Mouse (Mus musculus): ENCODE measurements around the gene Tmem198.

Gene Tmem198

DNA sequence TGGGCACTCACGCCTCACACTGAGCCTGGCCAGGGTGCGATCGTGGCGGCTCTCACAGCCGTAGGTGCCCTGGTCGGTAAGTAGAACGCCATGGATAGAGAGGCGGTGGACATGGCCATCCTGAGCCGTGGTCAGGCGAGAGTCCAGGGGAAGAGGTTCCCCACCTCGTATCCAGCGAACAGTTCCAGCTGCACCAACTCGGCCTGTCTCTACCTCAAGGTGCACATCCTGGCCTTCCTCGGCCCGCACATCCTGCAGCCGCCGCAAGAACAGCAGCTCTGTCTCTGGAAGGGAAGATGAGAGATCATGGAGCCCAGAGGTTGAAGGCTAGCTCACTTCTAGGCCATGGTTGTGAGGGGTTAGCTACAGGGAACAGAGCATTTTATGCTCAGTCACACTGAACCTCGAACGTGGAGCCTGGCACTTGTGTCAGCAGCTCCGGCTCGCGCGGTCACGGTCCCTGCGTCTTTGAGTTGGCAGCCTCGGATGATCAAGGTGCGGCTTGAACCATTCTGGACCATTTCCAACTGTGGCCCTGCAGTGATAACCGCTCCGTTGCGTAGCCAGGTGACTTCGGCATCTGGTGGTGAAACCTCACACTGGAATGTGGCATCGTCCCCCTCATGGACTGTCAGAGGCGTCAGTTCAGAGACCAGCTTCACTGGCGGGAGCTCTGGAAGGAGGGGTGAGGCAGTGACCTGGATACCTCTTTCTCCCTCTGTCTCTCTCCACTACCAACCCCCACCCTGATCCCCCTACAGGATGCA lies 11.6 kb downstream of the Tmem198 start:
- no peak for DNase-seq

DNA sequence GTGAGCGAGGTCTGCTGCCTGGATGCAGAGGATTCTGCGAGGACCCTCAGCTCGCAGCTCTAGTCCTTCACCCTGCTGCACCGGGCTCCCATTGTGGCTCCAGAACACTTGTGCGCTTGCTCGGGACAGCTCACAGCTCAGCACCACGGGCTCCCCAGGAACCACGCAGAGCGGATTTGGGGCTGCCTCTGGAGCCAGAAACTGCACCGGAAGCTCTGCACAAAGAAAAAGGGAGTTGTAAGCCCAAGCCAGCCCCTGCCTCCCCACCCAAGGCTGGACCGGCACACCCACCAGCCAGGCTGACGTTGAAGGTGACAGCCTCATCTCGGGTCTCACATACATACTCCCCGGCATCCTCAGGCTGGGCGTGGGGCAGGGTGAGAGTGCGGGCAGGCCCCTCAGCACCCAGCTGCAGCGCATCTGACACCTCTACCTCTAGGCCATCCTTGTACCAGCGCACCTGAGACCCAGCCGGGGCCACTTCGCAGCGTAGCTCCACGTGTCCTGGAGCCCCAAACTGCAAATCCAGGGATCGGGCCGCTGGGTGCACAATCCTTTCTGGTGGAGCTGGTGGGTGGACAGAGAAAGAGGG lies 13.3 kb downstream of the Tmem198 start:
- DNase-seq: no peak

DNA sequence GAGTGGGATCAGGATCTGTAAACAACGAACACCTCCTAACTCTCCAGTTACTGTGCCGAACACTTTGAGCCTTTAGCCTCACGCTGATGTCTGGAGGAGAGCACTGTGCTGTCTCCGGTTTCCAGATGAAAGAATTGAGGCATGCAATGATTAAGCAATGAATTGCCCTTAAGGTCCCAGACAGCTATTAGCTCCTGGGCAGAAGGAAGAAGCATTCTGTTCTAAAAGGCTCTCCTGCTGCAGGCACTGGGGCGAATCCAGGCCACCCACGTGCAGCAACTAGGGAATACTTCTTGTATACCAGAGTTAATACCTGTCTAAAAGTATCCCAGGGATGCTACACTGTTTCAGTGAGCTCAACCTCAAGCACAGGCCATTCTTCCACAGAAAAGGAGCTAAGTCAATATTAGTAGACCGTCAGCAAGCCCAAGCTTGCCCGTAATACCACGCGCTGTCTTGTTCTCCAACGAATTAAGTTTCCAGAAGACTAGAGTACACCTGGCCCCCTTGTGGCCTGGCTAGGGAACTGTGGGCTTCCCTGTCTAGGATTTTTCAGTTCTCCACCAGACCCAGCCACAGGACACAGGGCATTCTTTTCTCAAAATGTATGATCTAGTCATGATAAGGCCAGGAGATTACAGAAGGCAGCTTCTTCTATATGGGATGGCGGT lies 15.7 kb downstream of the Tmem198 start:
- DNase-seq: peak; percentile 69 to 77

DNA sequence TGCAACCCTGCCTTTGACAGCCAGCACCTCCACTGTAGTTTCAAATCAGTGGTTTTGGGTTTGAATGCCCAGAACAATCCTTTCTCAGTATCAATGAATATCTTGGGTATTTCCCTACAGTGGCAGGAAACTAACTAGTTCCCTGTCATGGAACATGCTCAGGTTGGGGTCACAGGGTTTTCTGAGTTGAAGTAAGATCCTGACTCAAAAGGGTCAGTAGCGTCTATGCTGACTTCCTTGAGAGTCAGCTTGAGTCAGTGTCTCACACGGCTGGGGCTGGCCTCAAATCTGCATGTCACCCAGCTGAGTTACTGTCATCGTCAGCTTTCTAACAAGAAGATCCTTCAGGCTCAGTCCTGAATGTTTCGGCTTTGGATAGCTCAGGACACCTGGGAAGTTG lies 19.6 kb downstream of the Tmem198 start:
- DNase-seq: no peak

DNA sequence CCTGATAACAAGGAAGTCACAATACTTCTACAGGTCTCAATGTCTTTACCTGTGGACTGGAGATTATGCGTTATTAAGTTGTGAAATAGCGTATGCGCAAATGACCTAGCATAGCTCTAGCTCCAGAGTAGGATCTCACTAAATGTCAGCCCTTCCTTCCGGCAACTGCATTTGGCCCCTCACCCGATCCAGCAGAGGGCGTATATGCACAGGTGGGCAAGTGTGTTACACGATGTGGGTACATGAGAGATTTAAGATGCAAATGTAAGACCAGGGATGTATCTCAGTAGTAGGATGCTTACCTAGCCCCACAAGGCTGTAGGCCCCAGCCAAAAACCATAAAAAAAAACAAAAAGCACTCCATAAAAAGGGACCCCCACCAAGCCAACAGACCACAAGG lies 20.1 kb downstream of the Tmem198 start:
- no peak for DNase-seq

DNA sequence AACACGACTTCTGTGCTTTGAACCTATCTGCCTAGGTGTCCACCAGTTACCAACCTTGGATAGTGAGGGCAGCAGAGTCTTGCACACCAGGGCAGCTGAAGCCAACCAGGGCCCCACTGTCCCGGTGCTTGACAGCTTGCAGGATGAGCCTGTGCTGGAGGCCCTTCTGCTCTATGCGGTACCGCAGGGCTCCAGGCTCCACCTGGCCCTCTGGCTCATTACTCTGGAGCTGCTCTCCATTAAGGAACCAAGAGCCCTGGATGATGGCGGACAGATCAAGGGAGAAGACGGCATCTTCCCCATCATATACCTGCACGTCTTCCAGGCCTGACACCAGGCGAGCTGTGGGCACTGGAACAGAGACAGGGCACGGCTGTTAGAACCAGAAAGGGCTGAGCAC lies 22.6 kb downstream of the Tmem198 start:
- no peak for DNase-seq

DNA sequence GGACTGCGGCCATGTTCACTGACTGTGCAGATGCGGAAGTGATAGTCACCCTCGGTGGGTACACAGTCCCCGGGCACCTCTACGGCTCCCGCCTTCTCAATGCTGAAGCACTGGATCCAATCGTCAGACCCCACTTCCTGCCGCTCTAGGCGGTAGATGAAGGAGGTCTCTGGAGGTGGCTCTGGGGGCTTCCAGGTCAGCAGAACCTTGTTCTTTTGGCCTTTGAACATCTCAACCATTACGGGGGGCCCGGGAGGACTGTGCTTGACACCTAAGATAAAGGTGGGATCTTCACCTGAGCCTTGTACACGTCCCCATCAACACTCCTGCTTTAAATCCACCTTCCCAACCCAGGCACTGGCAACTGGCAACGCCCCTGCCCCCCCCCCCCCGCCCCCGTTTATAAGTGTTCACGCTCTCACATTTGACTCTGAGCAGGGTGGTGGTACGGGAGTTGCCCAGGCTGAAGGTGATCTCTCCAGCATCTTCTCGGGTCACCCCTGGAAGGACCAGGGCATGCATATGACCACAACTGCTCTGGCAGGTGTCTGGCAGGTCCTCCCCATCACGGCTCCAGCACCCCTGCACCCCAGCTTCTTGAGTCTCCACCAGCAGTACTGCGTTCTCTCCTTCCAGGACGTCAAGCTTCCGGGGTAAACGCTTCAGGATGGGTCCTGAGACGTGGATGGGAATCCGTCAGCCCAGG lies 23.8 kb downstream of the Tmem198 start:
- DNase-seq: no peak

DNA sequence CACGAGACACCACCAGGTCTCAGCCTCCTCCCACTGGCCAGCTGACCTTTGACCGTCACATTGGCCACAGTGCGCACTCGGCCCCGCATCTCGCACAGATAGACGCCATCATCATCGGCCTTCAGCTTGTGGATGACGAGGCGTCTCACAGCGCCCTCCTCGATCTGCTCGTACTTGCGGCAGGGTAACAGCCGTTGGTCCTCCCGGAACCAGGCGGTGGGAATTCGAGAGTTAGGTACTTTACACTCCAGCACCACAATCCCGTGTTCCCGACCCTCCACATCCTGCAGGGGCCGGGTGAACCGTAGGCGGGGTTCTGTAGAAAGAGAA lies 24.3 kb downstream of the Tmem198 start:
- DNase-seq: no peak

DNA sequence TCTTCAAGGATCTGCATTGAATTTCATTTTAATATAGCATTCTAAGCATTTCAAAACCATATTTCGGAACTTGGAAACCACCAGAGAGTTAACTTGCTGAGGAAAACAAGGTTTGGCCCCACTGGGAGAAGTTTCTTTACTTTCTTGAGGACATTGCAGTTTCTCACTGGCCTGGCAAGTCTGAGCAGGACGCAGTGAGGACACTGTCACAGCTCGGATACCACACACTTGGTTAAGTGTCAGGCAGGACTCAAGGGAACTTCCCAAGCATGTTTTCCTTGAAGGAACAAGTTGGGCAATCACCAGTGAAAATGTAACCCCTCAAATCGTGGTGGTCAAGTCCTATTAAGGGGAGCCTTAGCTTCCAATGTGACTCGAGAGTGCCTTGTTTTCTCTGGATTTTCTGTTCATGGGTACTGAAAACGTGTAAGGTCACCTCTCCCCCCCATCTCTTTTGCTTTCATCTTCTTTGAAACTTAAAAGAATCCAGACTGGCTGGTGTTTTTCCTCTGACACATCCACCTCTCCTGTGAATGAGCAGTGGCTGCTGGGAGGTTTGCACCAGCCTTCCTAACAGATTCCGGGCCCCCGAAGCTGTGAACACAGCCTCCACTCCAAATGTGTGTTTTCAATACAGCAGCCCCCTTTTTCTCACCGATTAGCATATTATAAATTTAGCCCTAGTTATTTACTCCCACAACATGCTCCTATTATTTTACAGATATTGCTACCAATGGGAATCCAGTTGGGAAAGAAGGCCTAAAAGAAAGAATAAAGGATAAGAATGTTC lies 25.1 kb downstream of the Tmem198 start:
- DNase-seq: no peak

DNA sequence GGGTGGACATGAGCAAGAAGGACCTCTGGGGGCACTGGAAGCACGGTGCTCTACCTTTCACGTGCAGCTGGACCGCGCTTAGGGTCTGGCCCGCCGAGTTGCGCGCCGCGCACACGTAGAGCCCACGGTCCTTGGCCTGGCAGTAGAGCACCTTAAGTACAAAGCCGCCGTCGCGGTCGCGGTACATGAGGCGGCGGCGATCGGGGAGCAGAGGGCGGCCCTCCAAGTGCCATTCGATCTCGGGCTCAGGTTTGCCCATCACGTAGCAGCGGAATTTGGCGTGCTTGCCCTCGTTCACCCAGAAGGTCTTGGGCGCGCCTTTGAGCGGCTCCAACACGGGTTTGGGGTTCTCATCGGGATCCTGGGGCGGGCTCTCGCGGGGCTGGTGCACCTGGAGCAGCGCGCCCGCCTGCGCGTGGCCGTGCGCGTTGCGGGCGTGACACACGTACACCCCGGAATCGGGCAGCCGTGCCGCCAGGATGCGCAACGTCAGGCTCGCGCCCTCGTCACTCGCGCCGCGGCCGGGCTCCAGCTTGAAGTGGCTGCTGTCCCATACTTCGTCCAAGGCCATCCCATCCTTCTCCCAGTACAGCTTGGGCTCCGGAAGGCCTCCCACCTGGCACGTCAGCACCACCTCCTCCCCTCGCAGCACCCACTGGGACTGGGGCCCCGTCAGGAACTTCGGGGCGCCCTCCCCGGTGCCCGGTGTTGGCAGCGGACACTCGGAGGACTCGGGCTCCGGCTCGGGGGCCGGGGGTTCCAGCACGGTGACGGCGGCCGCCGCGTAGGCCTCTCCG lies 26.0 kb downstream of the Tmem198 start:
- peak; percentile 90 to 91 for DNase-seq

DNA sequence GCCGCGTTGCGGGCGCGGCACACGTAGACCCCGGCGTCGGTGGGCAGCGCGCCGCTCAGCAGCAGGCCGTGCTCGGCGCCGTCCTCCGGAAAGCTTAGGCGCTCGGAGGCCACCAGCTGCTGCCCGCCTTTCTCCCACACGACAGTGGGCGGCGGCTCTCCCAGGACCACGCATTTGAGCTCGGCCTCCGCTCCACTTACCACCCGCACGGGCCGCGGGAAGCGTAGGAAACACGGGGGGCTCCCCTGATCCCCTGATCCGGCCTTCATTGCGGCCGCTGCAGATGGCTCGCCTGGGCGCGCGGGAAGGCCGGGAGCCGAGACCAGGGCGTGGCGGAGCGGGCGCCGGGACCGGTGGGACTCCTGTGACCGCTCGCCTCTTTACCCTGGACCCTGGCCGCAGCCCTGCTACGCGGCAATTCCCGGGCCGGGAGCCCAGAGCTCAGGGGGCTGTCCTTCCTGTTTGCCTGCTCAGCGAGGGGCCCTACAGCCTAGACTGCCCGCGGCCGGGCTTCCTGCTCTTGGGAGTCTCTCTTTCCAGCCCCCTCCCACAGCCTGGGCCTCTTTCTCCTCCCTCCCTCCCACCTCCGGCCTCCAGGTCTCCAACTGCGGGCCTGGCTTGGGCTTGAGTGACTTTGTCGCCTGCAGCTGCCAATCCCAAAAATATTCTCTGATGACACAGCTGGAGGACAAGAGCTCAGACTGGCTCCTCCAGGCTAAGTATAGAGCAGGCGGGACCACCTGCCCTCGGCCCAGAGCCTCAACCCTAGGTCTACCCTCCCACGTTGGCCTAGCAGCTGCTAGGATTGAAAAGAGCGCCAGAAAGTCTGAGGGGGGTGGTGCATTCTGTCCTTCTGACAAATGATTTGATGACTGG lies 26.9 kb downstream of the Tmem198 start, which contains the start of gene Obsl1:
Gene Obsl1 (minus strand): TSS at position 497 of the 876 bp plus-strand sequence.
- peak; percentile 80 to 82 for DNase-seq

DNA sequence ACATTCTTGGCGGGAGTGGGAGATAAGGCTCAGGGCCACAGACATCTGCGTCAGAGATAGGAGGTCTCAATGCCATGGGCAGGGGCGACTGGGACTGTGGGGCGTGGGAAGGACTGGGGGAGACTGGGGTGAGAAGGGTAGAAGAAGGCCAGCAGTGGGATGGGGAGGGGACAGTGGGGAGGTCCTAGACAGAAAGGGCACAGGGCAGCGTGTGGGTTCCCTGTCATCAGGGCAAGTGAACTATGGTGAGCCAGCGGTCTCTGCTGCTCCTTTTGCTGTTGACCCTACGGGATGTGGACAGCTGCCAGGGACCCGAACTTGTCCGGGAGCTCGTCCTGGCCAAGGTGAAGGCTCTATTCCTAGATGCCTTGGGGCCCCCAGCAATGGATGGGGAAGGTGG lies 27.7 kb downstream of the Tmem198 start, which contains the start of gene Inha:
Gene Inha (plus strand): TSS at position 72 of the 400 bp plus-strand sequence.
- DNase-seq: peak; percentile 49 to 52

DNA sequence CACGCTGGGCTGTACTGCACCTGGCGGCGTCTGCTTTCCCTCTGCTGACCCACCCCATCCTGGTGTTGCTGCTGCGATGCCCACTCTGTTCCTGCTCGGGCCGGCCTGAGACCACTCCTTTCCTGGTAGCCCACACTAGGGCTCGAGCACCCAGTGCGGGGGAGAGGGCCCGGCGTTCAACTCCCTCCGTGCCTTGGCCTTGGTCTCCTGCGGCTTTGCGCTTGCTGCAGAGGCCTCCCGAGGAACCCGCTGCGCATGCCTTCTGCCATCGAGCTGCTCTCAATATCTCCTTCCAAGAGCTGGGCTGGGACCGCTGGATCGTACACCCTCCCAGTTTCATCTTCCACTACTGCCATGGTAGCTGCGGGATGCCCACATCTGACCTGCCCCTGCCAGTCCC lies 30.3 kb downstream of the Tmem198 start:
- no peak for DNase-seq

DNA sequence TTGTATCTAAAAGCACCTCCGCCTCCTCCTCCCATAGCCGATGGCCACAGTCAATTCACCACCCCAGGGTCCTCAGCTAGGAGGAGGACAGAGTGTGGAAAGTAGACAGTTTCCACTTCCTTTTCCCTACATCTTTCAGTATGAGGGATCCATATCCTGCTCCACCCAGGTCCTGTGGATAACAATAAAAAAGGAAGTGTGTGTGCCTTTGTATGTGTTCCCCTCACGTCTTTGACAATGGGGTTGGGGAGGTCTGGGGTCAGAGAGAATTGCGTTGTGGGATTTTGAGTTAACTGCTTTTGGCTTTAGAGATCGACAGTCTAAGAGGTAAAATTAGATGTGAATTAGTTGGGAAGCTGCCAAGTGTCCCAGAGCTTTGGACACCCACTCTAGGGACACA lies 30.8 kb downstream of the Tmem198 start:
- no peak for DNase-seq

DNA sequence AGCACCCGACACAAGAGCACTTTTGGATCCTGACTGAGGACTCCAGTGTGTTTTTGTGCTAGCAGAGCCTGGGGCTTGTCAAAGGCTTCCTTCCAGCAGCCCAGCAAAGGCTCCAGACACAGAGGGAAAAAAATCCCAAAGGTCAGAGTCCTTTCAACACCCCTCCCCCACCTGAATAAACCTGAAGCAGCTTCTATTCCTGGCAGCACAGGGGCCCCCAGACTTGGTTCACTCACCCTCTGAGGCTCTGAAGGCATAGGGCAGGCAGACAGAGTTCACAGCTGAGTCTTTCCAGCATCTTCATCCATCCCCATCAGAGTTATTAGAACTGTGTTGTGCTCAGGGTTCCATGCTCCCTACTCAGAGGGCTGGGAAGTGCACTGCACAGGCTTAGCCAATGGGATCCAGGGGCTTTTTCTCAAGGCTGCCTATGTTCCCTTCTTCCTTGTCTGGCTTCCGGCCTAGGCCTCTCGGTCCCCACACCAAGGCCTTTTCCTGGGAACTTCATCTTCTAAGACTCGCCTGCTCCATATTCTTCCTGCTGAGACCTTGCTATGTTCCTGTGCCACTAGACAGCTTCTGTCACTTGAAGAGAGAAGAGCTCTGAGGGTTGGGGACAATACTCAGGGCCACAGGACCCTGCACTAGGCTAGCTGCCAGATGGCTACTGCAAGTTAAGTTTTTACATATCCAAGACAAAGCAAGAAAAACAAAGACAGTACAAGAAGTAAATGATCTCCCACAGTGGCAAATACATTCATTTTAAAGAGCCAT lies 32.3 kb downstream of the Tmem198 start:
- no peak for DNase-seq

DNA sequence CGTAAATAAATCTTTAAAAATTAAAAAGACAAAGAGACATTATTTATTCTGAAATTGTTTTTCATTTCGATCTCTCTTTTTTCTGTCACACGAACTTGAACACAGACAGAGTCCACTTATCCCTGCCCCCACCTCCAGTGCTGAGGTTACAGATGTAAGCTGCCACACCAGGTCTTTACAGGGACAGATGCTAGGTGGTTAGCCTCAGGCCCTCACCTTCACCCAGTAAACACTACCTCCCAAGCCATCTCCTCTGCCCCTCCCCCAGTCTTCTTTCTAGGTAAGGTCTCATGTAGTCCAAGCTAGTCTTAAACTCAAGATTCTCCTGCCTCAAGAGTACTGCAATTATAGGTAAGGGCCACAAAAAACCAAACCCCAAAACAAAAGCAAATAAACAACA lies 33.2 kb downstream of the Tmem198 start:
- DNase-seq: no peak

DNA sequence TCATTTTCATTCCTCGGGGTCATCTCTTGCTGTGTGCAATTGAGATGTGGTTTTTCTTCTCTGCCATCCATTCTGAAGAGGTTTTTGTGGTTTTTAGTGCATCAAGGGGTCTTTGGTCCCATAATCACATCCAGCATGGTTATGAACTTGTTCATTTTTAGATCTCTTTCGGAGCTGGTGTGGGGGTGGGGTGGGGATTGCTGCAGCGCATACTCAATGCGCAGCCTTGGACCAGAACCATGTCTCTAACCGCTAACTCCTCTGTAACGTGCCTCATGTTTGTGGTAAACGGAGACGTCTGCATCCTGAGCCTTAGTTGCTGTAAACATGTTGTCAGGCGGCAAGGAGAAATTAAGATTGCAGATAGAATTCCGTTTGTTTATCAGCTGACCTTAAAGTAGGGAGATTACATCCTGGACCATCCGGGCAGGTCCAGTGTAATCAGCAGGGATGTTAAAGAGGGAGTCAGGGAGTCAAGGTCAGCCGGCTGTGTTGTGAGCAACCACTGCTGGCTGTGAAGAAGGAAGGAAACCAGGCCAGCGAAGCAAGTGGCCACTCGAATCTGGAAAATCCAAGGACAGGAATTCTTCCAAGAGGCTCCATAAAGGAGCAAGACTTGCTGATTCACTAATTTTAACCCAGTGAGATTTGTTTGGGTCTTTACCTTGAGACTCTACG lies 37.5 kb downstream of the Tmem198 start:
- no peak for DNase-seq

DNA sequence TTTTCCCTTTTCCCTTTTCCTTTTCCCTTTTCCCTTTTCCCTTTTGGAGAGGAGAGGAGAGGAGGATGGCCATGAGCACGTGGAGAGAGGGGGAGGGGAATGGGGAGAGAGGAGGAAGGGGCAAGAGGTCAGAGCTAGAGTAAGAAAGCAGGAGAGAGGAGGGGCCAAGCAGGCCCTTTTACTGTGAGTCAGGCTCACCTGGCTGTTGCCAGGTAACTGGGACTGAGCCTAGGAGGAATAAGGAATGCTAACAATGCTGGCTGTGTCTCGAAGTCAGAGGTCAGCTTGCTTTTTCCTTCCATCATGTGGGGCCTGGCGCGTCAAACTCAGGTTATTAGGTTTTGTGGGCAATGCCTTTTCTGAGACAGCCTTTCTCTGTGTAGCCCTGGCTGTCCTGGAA lies 38.7 kb downstream of the Tmem198 start:
- DNase-seq: no peak

DNA sequence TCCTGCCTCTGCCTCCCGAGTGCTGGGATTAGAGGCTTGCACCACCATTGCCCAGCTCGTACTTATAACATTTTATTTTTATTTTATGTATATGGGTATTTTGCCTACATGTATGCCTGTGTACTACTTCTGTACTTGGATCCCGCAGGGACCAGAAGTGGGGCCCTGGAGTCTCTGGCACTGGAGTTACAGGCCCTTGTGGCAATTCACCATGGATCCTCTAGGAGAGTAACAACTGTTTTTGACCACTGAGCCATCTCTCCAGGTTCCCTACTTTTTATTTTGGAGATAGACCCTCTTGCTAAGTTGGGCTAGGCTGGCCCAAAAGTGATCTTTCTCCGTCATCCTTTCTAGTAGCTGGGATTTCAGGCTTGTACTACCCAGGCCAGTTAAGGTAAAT lies 39.1 kb downstream of the Tmem198 start:
- DNase-seq: no peak

Data from cerebellum, postnatal 10 days (tissue).